Mouse (Mus musculus): ENCODE measurements around the gene Gpsm1. TPM values are rescaled to one million over a fixed set of nuclear protein-coding genes. Genes with fewer than 3 reads are reported as not detected.
A peak's percentile ranks its signal among the peaks of the same experiment; 100 is the strongest.

The Gpsm1 gene
- polyA plus RNA-seq, 1 experiment from 2014 or later: 92.0 TPM

- no peaks in the 10 kb centered on the region for H3K27me3 ChIP-seq (ENCODE audit: control insufficient read depth, insufficient read depth, low read length)
Observed at GRCm38 (mm10) chr2:26357484-26357883, 42.2 kb downstream of the Gpsm1 start.

DNA sequence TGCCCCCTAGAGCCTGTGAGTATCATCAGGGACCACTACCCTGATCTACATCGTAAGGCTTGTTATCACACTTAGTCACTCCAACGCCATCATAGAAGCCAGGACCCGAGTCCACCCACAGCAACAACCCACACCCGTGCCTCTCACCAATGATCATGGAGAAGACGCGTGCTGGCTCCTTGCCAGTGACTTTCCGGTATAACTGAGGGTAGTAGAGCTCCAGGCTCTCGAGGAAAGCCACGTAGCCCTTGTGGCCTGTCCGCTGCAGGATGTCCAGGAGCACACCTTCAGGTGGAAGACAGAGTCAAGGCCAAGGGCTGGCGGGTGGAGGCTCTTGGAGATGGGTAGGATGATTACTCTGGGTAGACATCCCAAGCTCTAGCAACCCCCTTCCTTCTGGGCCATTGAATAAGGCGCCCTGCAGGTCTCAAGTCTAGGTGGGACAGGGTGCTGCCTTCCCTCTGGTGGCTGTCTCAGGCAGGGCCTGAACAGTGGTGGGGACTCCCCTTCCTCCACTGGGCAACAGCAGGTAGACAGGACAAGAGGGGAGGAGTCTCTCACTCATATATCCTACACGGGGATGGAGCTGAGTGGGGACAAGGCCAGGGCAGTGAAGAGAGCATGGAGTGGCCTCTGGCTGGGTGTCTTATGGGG, 43.5 kb downstream of the Gpsm1 start:
- H3K9ac ChIP-seq (replicated peaks; ENCODE audit: low read depth, low read length): no peak overlapping the region
- no peaks in the 10 kb centered on the region for H3K9me3 ChIP-seq (ENCODE audit: control insufficient read depth, low read length)
- H3K4me2 ChIP-seq (ENCODE audit: low read depth, low read length): no peak overlapping the region
- H3K4me1 ChIP-seq (ENCODE audit: control insufficient read depth, insufficient read depth, low read length): 0 out of 2 replicates have a peak, but pooled peaks cover under 1% of the 10 kb centered on the region
- ATAC-seq (ENCODE audit: low read depth): 0 out of 2 replicates have a peak, but pooled peaks have one; percentile 10
- no peak overlapping the region for H3K27ac ChIP-seq (ENCODE audit: low read depth, low read length)
- H3K36me3 ChIP-seq (ENCODE audit: control insufficient read depth, insufficient read depth, low read length): no peaks in the 10 kb centered on the region
- H3K27me3 ChIP-seq (ENCODE audit: control insufficient read depth, insufficient read depth, low read length): no peaks in the 10 kb centered on the region
- H3K4me3 ChIP-seq (ENCODE audit: low read depth, low read length): no peak overlapping the region
- 91% methylated on average over 13 of the region's 13 CpGs for WGBS

More at GRCm38 (mm10) chr2:26357484-26357883, 42.2 kb downstream of the Gpsm1 start:
- no peak overlapping the region for H3K4me2 ChIP-seq (ENCODE audit: low read depth, low read length)
- H3K4me1 ChIP-seq (ENCODE audit: control insufficient read depth, insufficient read depth, low read length): peaks cover 12% of the 10 kb centered on the region
- H3K9ac ChIP-seq (replicated peaks; ENCODE audit: low read depth, low read length): no peak overlapping the region
- ATAC-seq (ENCODE audit: low read depth): no peak
- WGBS: 61% methylated on average over 15 of the region's 15 CpGs
- no peak overlapping the region for H3K4me3 ChIP-seq (ENCODE audit: low read depth, low read length)
- no peaks in the 10 kb centered on the region for H3K9me3 ChIP-seq (ENCODE audit: control insufficient read depth, low read length)
- no peak overlapping the region for H3K27ac ChIP-seq (ENCODE audit: low read depth, low read length)
- H3K36me3 ChIP-seq (ENCODE audit: control insufficient read depth, insufficient read depth, low read length): no peaks in the 10 kb centered on the region

DNA sequence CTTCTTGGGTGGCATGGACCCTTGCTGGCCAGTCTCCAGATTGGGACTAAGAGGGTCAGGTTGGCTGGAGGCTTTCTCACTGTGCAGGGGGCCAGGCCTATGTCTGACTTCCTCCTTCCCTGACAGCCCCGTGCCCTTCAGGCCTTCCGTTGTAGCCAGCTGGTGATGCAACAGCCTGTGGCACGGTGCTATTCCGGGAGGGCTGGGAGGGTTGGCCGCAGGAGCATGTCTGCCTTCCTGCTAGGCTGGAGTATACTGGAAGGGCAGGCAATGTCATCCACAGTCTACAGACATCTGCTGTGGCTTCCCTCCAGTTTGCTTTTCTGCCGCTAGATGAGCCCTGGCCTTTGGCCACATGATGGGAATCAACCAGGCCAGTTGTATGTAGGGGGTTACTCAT, 44.7 kb downstream of the Gpsm1 start:
- no peak for ATAC-seq (ENCODE audit: low read depth)
- Histone ChIP-seq H3K4me3 (ENCODE audit: low read depth, low read length) (no peak overlapping the region), H3K9ac (replicated peaks; ENCODE audit: low read depth, low read length) (no peak overlapping the region), H3K9me3 (ENCODE audit: control insufficient read depth, low read length) (no peaks in the 10 kb centered on the region), H3K4me2 (ENCODE audit: low read depth, low read length) (no peak overlapping the region), H3K36me3 (ENCODE audit: control insufficient read depth, insufficient read depth, low read length) (peaks cover 5% of the 10 kb centered on the region; the same call in 1 of the 2 replicates), H3K27ac (ENCODE audit: low read depth, low read length) (no peak overlapping the region), H3K4me1 (ENCODE audit: control insufficient read depth, insufficient read depth, low read length) (no peaks in the 10 kb centered on the region), H3K27me3 (ENCODE audit: control insufficient read depth, insufficient read depth, low read length) (no peaks in the 10 kb centered on the region)
- WGBS: 95% methylated on average over 6 of the region's 6 CpGs

- no peak within 1 kb of the TSS for H3K27ac ChIP-seq (ENCODE audit: low read depth, low read length)
- H3K4me2 ChIP-seq (ENCODE audit: low read depth, low read length): no peak within 1 kb of the TSS
- no peaks in the 10 kb centered on the region for H3K9me3 ChIP-seq (ENCODE audit: control insufficient read depth, low read length)
- H3K36me3 ChIP-seq (ENCODE audit: control insufficient read depth, insufficient read depth, low read length): peaks cover 13% of the 10 kb centered on the region
- no peak for ATAC-seq (ENCODE audit: low read depth)
- no peaks in the 10 kb centered on the region for H3K27me3 ChIP-seq (ENCODE audit: control insufficient read depth, insufficient read depth, low read length)
- no peak within 1 kb of the TSS for H3K4me3 ChIP-seq (ENCODE audit: low read depth, low read length)
- H3K4me1 ChIP-seq (ENCODE audit: control insufficient read depth, insufficient read depth, low read length): no peaks in the 10 kb centered on the region
- H3K9ac ChIP-seq (replicated peaks; ENCODE audit: low read depth, low read length): no peak within 1 kb of the TSS
- 52% methylated on average over 3 of the region's 3 CpGs for WGBS
Observed at GRCm38 (mm10) chr2:26360772-26361171, 45.5 kb downstream of the Gpsm1 start, which contains the start of gene Card9. Card9 (minus strand) TSS chr2:26360918.

GRCm38 (mm10) chr2:26362991-26363390, 47.7 kb downstream of the Gpsm1 start:
- no peak overlapping the region for H3K4me3 ChIP-seq (ENCODE audit: low read depth, low read length)
- no peak overlapping the region for H3K4me2 ChIP-seq (ENCODE audit: low read depth, low read length)
- 89% methylated on average over 5 of the region's 5 CpGs for WGBS
- no peaks in the 10 kb centered on the region for H3K27me3 ChIP-seq (ENCODE audit: control insufficient read depth, insufficient read depth, low read length)
- H3K36me3 ChIP-seq (ENCODE audit: control insufficient read depth, insufficient read depth, low read length): peaks cover 33% of the 10 kb centered on the region
- no peak for ATAC-seq (ENCODE audit: low read depth)
- H3K9ac ChIP-seq (replicated peaks; ENCODE audit: low read depth, low read length): no peak overlapping the region
- H3K9me3 ChIP-seq (ENCODE audit: control insufficient read depth, low read length): no peaks in the 10 kb centered on the region
- no peaks in the 10 kb centered on the region for H3K4me1 ChIP-seq (ENCODE audit: control insufficient read depth, insufficient read depth, low read length)
- no peak overlapping the region for H3K27ac ChIP-seq (ENCODE audit: low read depth, low read length)

GRCm38 (mm10) chr2:26363481-26363880, 48.2 kb downstream of the Gpsm1 start:
- Histone ChIP-seq H3K9me3 (ENCODE audit: control insufficient read depth, low read length) (no peaks in the 10 kb centered on the region), H3K9ac (replicated peaks; ENCODE audit: low read depth, low read length) (no peak overlapping the region), H3K27ac (ENCODE audit: low read depth, low read length) (no peak overlapping the region), H3K27me3 (ENCODE audit: control insufficient read depth, insufficient read depth, low read length) (no peaks in the 10 kb centered on the region), H3K36me3 (ENCODE audit: control insufficient read depth, insufficient read depth, low read length) (peaks cover 38% of the 10 kb centered on the region), H3K4me2 (ENCODE audit: low read depth, low read length) (no peak overlapping the region), H3K4me1 (ENCODE audit: control insufficient read depth, insufficient read depth, low read length) (no peaks in the 10 kb centered on the region), H3K4me3 (ENCODE audit: low read depth, low read length) (no peak overlapping the region)
- 90% methylated on average over 5 of the region's 5 CpGs for WGBS
- ATAC-seq (ENCODE audit: low read depth): no peak

DNA sequence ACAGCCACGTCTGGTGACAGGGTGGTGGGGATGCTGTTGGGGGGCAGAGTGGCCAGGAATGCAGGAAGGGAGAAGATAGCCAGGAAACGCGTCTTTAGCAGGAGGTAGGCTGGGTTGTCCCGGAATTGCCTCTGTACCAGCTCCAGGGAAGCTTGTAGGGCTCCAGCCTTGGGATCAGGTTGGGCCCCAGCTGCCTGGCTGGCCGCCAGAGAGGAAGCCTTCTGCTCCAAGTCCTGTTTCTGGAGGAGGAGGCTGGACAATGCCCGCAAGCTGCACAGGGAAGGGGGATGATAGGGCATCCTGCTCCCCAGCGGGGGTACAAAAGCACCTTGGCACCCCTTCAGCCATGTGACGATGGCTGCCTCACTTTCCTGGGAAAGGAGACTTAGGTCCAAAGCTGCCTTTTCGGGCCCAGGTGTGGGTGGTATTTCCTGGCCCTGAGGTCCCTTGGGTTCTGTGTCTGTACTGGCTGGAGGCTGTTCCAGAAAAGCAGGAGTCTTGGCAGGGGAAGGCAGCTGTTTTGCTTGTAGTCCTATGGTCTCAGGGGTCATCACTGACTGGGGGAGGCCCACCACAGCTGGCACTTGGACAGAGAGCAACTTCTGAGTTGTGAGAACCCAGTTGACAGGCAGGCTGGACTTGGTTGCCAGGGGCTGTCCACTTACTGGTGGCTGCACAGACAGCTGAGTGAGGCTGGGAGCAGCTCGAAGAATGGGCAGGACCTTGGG, 49.6 kb downstream of the Gpsm1 start:
- Histone ChIP-seq H3K9me3 (ENCODE audit: control insufficient read depth, low read length) (no peaks in the 10 kb centered on the region), H3K9ac (replicated peaks; ENCODE audit: low read depth, low read length) (no peak overlapping the region), H3K27me3 (ENCODE audit: control insufficient read depth, insufficient read depth, low read length) (no peaks in the 10 kb centered on the region), H3K4me3 (ENCODE audit: low read depth, low read length) (no peak overlapping the region), H3K4me2 (ENCODE audit: low read depth, low read length) (no peak overlapping the region), H3K4me1 (ENCODE audit: control insufficient read depth, insufficient read depth, low read length) (no peaks in the 10 kb centered on the region), H3K27ac (ENCODE audit: low read depth, low read length) (no peak overlapping the region), H3K36me3 (ENCODE audit: control insufficient read depth, insufficient read depth, low read length) (peaks cover 51% of the 10 kb centered on the region)
- WGBS: 88% methylated on average over 10 of the region's 10 CpGs
- ATAC-seq (ENCODE audit: low read depth): no peak

- H3K27me3 ChIP-seq (ENCODE audit: control insufficient read depth, insufficient read depth, low read length): no peaks in the 10 kb centered on the region
- H3K27ac ChIP-seq (ENCODE audit: low read depth, low read length): no peak overlapping the region
- H3K4me2 ChIP-seq (ENCODE audit: low read depth, low read length): no peak overlapping the region
- peaks cover 75% of the 10 kb centered on the region for H3K36me3 ChIP-seq (ENCODE audit: control insufficient read depth, insufficient read depth, low read length)
- no peaks in the 10 kb centered on the region for H3K4me1 ChIP-seq (ENCODE audit: control insufficient read depth, insufficient read depth, low read length)
- WGBS: 95% methylated on average over 6 of the region's 6 CpGs
- H3K9ac ChIP-seq (replicated peaks; ENCODE audit: low read depth, low read length): no peak overlapping the region
- H3K4me3 ChIP-seq (ENCODE audit: low read depth, low read length): no peak overlapping the region
- ATAC-seq (ENCODE audit: low read depth): no peak
- H3K9me3 ChIP-seq (ENCODE audit: control insufficient read depth, low read length): no peaks in the 10 kb centered on the region
Observed at GRCm38 (mm10) chr2:26367911-26368310, 52.6 kb downstream of the Gpsm1 start.

GRCm38 (mm10) chr2:26368572-26368971, 53.3 kb downstream of the Gpsm1 start:
- Histone ChIP-seq H3K4me2 (ENCODE audit: low read depth, low read length) (no peak overlapping the region), H3K9me3 (ENCODE audit: control insufficient read depth, low read length) (no peaks in the 10 kb centered on the region), H3K4me3 (ENCODE audit: low read depth, low read length) (no peak overlapping the region), H3K27me3 (ENCODE audit: control insufficient read depth, insufficient read depth, low read length) (no peaks in the 10 kb centered on the region), H3K9ac (replicated peaks; ENCODE audit: low read depth, low read length) (no peak overlapping the region), H3K36me3 (ENCODE audit: control insufficient read depth, insufficient read depth, low read length) (peaks cover 81% of the 10 kb centered on the region), H3K27ac (ENCODE audit: low read depth, low read length) (no peak overlapping the region), H3K4me1 (ENCODE audit: control insufficient read depth, insufficient read depth, low read length) (no peaks in the 10 kb centered on the region)
- no peak for ATAC-seq (ENCODE audit: low read depth)
- 92% methylated on average over 1 of the region's 1 CpGs for WGBS
